Mouse (Mus musculus): ENCODE results near the gene Tmem189.

The Tmem189 gene

DNA sequence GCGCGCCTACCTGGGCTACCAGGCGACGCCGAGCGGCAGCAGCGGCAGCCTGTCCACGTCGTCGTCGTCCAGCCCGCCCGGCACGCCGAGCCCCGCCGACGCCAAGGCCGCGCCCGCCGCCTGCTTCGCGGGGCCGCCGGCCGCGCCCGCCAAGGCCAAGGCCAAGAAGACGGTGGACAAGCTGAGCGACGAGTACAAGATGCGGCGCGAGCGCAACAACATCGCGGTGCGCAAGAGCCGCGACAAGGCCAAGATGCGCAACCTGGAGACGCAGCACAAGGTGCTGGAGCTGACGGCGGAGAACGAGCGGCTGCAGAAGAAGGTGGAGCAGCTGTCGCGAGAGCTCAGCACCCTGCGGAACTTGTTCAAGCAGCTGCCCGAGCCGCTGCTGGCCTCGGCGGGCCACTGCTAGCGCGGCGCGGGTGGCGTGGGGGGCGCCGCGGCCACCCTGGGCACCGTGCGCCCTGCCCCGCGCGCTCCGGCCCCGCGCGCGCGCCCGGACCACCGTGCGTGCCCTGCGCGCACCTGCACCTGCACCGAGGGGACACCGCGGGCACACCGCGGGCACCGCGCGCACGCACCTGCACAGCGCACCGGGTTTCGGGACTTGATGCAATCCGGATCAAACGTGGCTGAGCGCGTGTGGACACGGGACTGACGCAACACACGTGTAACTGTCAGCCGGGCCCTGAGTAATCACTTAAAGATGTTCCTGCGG is at the start of gene Tmem189:
Tmem189 (minus strand) TSS at position 322 of the 718 bp plus-strand sequence.
- peak; percentile 60 for DNase-seq (ENCODE audit: low spot score)

DNA sequence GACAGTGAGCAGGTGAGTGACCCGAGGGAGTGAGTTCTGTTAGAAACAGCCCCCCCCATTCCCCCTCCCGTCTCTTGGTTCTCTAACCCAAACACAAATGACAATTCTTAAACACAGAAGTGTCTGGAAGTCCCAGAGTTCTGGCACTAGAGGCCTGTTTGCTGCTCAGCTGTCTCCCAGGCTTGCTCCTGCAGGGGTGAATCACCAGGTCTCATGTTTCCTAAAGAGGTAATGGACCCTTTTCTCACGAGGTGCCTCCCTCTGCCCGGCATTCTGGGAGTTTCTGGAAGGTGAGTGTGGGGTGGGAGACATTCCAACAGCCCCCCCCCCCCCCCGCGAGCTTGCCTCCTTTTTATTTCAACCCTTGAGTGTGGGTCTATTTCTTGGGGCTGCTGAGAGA is 49.4 kb upstream of the Tmem189 start:
- DNase-seq (ENCODE audit: low spot score): no peak

DNA sequence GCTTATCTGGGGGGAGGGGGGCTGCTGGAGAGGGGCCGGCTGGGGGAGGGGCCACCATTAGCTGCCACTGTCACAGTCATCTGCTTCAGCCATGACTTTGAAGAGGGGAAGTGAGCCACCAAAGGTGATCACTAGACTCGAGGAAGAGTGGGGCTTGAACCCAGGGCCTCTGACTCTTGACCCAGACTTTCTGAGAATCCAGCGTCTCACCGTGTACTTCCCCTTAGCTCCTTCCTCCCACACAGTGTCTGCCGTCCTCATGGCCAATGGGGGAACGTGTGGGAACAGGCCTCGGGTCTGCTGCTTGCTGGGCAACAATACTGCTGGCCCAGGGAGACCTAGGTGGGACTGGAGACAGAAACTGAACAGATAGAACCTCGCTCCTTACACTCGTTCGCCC is 45.2 kb upstream of the Tmem189 start:
- no peak for DNase-seq (ENCODE audit: low spot score)

DNA sequence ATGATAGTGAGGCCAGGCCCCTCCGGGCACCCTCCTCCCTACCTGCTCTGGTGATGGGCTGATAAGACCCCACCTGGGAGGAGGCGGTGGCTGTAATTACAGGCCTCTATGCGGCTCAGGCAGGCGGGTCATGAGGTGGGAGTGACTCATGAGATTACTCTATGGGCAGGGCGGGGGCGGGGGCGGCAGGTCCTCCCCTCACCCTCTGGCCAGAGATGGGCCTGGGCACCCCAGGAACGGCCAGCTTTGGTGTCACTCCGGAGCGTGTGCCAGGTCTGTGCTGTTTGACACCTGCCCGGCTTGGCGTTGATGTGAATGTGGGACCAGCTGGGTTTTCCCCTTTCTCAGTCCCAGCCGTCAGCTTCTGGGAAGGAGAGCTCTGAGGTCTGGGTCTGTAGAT is 41.5 kb upstream of the Tmem189 start:
- DNase-seq (ENCODE audit: low spot score): no peak

DNA sequence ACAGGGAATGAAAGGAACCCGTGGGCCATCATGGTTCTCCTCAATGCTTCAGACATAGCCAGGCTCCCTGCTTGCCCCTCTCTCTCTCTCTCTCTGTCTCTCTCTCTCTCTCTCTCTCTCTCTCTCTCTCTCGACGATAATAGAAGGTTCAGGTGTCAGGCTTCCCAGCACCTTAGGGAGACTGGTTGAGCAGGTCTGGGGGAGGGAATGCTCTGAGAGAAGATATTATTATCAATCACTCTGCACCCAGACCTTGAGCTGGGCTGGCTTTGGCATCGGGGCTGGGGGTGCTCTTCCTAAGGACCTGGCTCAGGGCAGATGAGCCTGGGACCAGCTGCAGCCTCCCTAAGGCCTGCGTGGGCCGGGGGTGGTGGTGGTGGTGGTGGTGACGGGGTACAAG is 40.4 kb upstream of the Tmem189 start:
- no peak for DNase-seq (ENCODE audit: low spot score)

DNA sequence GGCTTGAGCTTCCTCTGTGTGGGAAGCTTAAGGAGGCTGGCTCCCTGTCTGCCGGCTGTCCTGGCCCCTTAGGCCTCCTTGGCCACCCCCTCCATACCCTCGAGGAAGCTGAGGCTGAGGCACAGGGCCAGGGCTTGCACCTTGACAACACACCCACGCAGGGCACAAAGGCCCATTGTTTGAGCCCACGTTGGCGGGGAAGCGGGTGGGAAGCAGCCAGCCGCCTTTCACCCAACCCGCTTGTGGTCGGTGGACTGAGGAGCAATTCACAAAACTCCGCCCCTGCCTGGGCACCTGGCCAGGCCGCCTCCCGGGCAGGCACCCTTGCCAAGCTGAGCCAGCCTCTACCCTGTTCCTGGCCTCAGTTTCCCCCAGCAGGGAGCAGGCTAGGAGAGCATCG is 37.5 kb upstream of the Tmem189 start:
- DNase-seq (ENCODE audit: low spot score): peak; percentile 62

DNA sequence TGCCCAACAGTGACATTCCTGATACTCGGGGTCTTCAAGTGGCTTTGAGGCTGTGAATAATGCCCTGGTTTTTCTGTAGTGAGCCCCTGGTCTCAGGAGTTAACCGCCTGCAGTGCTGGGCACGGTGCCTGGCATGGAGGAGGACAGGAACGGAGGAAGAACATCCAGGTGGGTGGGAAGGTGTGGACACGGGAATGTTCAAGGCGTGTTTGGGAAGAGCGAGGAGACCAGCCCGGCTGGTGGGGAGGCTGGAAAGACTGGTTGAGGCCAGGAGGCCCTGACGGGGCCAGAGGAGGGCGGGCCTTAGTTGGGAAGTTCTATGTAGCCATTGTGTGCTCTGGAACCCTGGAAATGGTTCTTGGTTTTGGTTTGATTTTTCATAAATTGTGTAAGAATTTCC is 36.3 kb upstream of the Tmem189 start:
- DNase-seq (ENCODE audit: low spot score): no peak

DNA sequence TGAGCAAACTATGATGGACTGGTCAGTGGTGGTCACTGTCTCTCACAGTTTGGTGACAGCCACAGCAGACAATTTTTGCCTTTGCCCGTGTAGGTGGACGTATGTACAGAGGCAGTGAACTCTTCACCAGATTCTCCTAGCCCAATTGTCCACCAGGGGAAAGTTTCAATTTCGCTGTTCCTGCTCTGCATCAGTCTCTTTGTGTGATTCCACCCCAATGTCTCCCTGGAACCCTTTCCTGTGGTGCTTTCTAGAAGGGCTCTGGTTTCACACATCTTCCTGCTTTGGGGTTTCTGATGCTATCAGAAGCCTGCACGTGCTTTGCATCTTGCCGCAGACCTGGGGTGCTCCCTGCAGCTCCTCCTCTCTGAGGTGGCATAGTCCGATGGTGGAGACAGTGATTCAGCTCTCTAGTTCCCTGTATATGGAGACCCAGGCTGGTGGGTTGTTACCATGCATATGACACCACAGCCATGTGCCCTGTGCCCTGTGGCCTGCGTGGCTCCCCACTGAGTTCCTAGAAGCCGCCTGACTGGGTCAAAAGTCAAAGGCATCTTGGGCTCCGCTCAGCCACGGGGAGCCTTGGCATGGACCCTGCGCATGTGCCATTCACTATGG is 34.1 kb upstream of the Tmem189 start:
- no peak for DNase-seq (ENCODE audit: low spot score)

DNA sequence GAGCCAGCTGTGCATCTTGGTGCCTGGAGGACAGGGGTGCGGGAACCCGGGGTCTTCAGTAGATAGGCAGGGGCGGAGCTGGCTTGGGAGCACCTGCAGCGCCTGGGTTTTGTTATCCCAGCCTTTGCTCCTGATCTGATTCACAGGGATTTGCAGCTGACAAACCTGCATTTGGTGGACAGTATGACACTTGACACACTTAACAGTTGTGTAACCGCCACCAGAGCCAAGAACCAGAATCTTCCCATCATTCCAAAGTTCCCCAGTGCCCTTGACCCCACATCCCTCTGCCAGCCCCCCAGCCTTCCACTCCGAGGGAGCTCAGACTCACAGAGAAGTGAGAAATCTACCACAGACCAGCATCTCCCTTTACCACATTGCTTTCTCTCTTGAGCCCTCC is 32.9 kb upstream of the Tmem189 start:
- no peak for DNase-seq (ENCODE audit: low spot score)

DNA sequence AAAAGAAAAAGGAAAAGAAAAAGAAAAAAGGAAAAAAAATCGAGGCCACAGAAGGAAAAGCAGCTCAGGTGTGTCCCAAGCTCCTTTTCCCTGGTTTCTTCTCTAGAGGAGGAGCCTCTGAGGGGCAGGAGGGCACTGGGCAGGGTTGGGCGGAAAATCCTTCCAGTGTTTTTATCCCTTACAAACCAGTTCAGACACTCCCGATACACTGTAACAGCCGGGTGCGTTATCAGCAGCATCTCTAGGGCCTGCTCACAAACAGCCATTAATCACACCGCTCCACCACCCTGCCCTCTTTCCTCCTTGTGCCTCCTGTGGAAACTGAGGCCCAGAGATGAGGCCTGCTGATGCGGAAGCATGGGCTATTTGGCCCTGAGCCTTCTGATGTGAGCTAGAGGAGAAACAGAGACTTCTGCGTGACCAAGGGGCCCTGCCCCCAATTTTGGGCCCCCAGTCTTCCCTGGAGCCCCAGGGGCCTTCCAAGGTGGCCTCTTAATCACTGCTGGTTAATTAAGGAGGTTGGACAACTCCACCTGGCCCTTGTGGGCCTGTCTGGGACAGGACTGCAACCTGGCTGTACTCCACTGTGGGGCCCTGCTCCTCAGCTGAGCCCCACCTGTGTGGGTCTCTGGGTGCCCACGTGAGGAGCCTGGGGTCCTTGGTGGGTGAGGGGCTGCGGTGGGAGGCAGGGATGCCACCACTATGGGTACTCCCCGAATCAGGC is 31.7 kb upstream of the Tmem189 start:
- no peak for DNase-seq (ENCODE audit: low spot score)

DNA sequence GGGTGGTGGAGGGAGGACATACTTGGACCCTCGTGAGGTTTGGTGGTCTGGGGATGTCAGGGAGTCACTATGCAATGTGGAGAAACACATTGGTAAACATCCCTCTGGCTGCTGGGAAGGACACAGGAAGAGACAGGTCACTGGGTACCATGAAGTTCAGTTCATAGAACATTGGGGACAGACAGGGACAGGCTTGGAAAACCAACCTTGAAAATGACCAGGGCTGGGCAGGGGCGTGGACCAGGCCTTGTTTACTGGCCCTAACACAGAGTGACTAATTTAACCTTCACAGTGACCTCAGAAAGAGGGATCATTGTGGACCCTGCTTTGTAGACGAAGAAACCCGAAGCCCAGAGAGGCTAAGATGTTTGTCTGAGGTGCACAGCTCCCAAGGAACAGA is 29.9 kb upstream of the Tmem189 start:
- no peak for DNase-seq (ENCODE audit: low spot score)

DNA sequence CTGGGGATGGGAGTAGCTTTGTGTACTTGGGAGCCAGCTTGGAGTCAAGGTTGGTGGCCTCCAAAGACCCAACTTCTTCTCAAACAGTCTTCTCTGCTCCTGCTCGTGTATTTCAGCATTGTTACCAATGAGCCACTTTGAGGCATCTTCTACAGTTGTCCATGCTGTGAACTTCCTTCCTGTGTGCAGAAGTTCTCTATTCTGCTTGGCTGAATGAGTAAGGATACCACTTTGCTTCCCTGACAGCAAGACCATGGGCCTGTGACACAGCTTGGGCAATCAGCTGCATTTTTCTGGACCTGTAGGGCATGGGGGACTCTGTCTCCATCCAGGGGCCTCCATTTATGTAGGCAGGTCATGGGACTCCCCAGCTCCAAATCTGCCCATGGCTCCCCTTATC is 27.6 kb upstream of the Tmem189 start:
- no peak for DNase-seq (ENCODE audit: low spot score)

DNA sequence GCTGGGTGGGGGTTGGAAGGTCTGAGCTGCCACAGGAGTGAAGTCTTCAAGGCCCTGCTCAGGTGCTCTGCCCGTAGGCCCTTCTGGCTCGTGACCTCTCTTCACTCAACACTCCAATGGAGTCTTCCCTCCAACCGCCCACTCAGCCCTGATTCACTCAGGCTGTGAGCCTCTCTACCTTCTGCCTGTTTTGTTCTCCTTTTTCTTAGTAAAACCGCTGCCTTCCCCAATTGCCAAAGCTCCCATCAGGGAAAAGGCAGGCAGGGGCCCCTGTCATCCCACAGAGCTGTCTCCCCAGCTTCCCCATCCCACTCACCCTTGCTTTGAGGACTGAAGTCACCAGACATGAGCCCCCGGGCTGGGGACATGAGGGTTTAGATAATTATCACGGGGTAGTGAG is 25.4 kb upstream of the Tmem189 start:
- DNase-seq (ENCODE audit: low spot score): no peak

DNA sequence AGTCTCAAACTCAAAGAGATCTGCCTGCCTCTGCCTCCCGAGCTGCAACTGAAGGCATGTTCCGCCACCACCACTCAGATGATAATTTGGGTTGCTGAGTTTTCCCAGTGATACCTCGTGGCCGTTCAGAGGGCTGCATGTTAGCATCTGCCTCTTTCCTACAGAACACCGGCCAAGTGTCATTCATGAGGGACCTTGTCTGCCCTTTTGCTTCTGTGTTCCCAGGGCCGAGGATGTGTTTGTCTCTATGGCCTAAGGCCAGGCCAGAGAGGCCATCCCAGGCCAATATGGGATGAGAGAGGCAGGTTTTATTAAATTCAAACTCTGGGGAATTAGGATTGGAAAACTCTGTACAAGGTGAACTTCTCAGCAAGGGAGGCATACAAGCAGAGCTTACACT is 24.7 kb upstream of the Tmem189 start:
- DNase-seq (ENCODE audit: low spot score): no peak

DNA sequence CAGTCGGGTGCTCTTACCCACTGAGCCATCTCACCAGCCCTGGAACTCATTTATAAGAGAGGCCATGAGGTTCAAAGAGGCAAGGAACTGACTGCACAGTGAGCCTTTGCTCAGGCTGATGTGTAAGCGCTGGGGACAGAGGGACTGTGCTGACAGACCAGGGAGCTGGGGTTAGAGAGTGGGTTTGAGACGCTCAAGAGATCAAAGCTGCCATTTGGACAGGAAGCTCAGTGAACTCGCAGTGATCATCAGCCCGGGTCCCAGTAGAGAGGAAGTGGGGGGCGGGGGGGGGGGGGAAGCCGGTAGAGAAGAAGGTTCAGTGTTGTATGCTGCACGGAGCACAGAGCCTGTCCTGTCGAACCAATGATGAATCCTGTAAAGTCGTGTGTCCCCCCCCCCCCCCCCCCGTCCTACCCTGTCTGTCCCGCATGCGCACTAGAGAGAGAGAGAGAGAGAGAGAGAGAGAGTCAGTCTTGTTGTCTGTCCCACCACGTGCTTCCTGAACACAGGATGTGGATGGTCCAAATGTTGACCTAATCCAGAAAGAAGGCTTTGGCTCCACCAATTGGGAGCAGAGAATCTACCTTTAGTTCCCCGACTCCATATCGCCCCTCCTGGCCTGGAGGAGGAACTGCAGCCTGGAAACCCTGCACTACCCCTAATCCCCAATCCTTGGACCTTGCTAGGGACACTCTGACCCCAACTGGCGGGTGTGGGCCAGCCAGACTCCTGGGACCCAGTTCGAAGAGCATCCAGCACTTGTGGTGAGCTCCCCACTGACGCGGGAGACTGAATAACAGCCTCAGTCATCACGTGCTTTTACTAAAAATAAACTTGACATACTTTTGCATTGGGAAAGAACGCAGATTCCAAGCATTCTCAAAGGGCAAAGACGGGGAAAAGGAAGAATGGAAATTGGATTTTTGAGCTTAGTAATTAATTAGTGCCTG is 23.5 kb upstream of the Tmem189 start:
- no peak for DNase-seq (ENCODE audit: low spot score)

DNA sequence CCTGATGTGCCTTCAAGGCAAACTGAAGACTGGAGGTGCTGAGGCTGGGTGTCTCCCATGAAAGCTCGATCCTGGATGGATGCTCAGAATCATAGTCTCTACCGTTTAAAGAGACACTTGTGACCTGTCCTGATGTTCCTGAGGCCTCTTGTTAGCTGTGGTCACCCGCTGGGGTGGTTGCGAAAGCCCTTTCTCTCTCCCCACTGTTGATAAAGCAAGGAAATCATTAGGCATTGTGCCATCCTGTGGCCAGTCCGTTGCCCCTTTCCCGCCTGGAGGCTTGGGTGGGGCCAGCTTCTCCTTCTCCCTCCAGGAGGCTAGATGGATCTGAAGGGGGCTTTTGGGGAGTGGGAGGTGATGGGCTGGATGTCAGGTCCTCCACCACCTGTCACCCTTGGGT is 21.0 kb upstream of the Tmem189 start:
- DNase-seq (ENCODE audit: low spot score): no peak

DNA sequence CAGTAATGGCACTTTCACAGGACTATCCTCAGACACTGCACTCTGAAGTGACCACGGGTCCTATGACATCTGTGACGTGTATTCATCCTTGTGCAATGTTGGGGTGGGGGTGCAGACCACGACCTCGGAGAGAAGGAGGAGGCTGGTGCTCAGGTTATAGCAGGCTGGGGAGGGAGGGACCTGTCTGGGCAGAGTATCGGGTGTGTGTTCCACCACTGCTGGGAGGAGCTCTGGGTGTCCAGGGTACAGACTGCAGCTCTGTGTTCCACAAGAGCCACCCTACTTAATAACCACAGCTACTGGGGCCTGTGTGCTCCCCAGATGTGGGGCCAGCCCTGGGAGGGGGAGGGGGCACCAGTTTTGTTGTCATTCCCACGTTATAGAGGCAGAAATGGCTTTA is 20.3 kb upstream of the Tmem189 start:
- DNase-seq (ENCODE audit: low spot score): no peak

DNA sequence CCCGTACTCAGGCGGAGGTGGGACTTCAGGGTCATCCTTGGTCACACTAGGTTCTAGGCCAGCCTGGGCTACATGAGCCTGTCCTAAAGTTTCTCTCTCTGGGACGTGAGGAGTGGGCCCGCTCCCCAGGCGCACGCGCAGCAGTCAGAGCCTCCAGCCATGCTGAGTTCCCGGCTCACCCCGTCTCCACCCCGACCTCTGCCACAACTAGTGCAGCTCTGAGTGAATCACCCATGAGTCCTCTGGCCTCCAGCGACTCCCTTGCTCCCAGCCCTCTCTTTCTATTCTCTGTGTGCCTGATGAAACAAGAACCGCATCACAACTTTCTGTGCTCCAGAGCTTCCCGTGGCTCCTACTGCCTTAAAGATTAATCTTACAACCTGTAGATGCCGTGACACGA is 18.8 kb upstream of the Tmem189 start:
- DNase-seq (ENCODE audit: low spot score): no peak

DNA sequence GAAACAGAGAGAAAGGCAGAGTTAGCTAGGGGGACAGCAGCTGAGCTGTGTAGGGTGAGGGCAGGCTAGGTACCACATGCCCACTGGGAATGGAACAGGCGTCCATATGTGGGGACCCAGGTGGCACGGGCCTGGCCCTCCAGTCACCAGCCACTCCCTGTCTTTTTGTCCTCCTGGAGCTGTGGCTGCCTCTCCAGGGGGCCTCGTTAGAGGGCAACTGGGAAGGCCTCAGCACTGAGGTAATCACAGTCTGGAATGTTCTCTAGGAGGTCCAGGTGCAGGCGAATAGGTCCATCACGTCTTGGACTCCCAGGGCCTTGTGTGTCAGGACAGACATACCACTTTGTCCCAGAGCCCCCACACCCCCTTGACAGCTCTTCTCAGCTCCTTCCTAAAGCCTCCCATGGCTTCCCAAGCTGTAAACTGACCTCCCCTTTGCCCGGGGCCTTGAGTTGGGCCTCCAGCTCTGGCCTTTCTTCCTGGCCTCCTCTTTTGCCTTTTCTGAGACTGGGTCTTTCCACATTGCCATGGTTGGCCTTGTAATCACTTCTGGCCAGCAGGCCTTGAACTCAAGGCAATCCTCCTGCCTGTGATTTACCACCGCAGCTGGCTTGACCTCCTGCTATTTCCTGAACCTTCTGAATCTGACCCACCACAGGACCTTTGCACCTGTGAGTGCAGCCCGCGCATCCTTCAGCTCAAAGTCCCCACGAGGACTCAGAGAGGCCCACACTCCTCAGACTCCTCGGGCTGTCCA is 16.7 kb upstream of the Tmem189 start:
- no peak for DNase-seq (ENCODE audit: low spot score)

DNA sequence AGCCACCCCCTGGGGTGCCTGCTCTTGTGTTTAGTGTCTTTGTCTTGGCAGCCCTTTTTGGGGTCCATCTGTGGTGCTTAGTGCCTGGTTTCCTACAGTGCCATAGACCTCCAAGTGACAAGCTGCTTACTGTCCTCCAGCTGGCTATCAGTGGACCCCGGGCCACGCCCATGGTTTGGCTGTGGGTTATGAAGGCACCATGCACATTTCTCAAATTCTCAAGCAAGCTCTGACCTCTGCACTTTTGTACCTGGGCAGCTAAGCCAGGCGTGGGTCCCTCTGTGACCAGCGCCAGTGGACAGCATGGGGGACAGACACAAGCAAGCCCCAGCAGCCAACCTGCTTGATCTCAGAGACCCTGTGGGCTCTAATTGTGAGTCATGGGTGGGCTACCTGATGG is 14.8 kb upstream of the Tmem189 start:
- DNase-seq (ENCODE audit: low spot score): no peak

DNA sequence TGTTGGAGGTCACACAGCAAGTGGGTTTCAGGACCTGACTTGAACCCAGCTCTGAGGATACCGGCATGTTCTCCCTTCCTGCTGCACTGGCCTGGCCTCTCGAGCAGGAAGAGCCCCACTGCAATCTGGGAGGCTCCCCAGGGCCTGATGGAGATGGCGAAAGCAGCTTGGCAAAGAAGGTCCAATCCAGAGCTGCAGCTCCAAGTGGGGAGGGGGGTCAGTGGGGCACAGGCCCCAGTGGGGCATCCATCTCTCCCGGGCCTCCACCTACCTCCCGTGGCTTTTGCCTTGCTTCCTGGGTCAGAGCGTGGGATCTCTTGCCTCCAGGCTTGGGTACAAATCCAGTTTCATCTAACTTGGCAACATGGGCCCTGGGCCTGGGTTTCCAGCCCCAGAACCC is 12.5 kb upstream of the Tmem189 start:
- DNase-seq (ENCODE audit: low spot score): no peak

DNA sequence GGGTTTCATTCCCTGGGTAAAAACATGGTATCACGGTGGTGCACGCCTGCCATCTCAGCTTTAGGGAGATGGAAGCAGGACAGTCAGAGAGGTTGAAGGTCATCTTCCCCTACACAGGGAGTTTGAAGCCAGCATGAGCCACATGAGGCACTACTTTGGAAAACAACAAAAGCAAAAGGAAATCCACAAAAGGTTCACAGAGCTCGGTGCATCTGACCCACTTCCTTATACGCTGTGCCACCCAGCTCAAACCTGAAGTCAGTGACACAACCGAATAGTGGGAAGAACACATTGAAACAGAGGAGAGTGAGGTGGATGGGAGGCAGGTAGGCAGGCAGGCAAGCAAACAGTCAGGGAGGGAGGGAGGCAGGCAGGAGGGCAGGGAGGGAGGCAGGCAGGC is 11.8 kb upstream of the Tmem189 start:
- no peak for DNase-seq (ENCODE audit: low spot score)
